Mouse (Mus musculus) embryonic fibroblast, embryonic 13.5 days (primary cell): ENCODE results near the gene Trrap. TPM values are rescaled to one million over a fixed set of nuclear protein-coding genes. Genes with fewer than 3 reads are reported as not detected.

ENCODE experiments used
- H3K27ac ChIP-seq: 2 replicates; pipeline ENCODE4 v1.5.1; 2012; ENCODE audit warnings: low read length, control low read depth, inconsistent platforms; ENCODE audit not compliant: insufficient read depth
- H3K4me1 ChIP-seq: 2 replicates; pipeline ENCODE4 v1.6.1; 2011; ENCODE audit warnings: low read length; ENCODE audit not compliant: control insufficient read depth, insufficient read depth
- H3K4me3 ChIP-seq: 2 replicates; pipeline ENCODE4 v1.5.1; 2011; ENCODE audit warnings: mild to moderate bottlenecking, control low read depth, low read length; ENCODE audit not compliant: insufficient read depth
- CTCF ChIP-seq: IDR thresholded peaks from 2 replicates; pipeline ENCODE4 v1.5.1; 2011; ENCODE audit warnings: mild to moderate bottlenecking, control low read depth, low read length, moderate library complexity, borderline replicate concordance; ENCODE audit not compliant: insufficient read depth
- POLR2A ChIP-seq: IDR thresholded peaks from 2 replicates; pipeline ENCODE4 v1.6.1; 2011; ENCODE audit warnings: low read depth, mild to moderate bottlenecking, control low read depth, low read length, moderate library complexity
- polyA plus RNA-seq: library from polyadenylated mRNA; stranded (reverse); fragments of >200 nt; gene quantifications from 2 replicates; pipeline ENCODE4 v1.2.4, GENCODE M21; 2011; ENCODE audit warnings: low read depth; ENCODE audit not compliant: missing spikeins, insufficient read length

Gene Trrap
- polyA plus RNA-seq, 1 experiment = 88.3 TPM

GRCm38 (mm10) chr5:144828365-144829102, 61.0 kb downstream of the Trrap start:
- TF ChIP-seq CTCF (no peak), POLR2A (no peak)
- no peak overlapping the region for H3K27ac ChIP-seq
- H3K4me1 ChIP-seq = no peaks in the 10 kb centered on the region
- H3K4me3 ChIP-seq = no peak overlapping the region

- TF ChIP-seq POLR2A = no peak
- TF ChIP-seq CTCF = no peak
- no peak overlapping the region for H3K4me3 ChIP-seq
- no peaks in the 10 kb centered on the region for H3K4me1 ChIP-seq
- H3K27ac ChIP-seq = no peak overlapping the region
Observed at GRCm38 (mm10) chr5:144829631-144830030, 62.1 kb downstream of the Trrap start.

GRCm38 (mm10) chr5:144831840-144832469, 64.4 kb downstream of the Trrap start:
- TF ChIP-seq CTCF (no peak), POLR2A (no peak)
- Histone ChIP-seq H3K4me3 (no peak overlapping the region), H3K4me1 (no peaks in the 10 kb centered on the region), H3K27ac (no peak overlapping the region)

GRCm38 (mm10) chr5:144836100-144836499, 68.6 kb downstream of the Trrap start:
- no peaks in the 10 kb centered on the region for H3K4me1 ChIP-seq
- no peak overlapping the region for H3K4me3 ChIP-seq
- TF ChIP-seq POLR2A (no peak), CTCF (no peak)
- H3K27ac ChIP-seq = no peak overlapping the region

GRCm38 (mm10) chr5:144845352-144845751, 77.8 kb downstream of the Trrap start:
- Histone ChIP-seq H3K4me1 (no peaks in the 10 kb centered on the region), H3K4me3 (no peak overlapping the region), H3K27ac (no peak overlapping the region)
- no peak for TF ChIP-seq CTCF
- no peak for TF ChIP-seq POLR2A

GRCm38 (mm10) chr5:144848735-144849134, 81.2 kb downstream of the Trrap start:
- Histone ChIP-seq H3K4me3 (no peak overlapping the region), H3K4me1 (no peaks in the 10 kb centered on the region), H3K27ac (no peak overlapping the region)
- TF ChIP-seq CTCF (no peak), POLR2A (no peak)

- TF ChIP-seq POLR2A (no peak), CTCF (no peak)
Observed at GRCm38 (mm10) chr5:144849932-144850331, 82.4 kb downstream of the Trrap start.

GRCm38 (mm10) chr5:144851820-144852219, 84.3 kb downstream of the Trrap start:
- H3K4me3 ChIP-seq = no peak overlapping the region
- TF ChIP-seq POLR2A (no peak), CTCF (no peak)
- H3K4me1 ChIP-seq = no peaks in the 10 kb centered on the region
- no peak overlapping the region for H3K27ac ChIP-seq

More at GRCm38 (mm10) chr5:144849932-144850331, 82.4 kb downstream of the Trrap start:
- H3K4me1 ChIP-seq = no peaks in the 10 kb centered on the region
- no peak overlapping the region for H3K27ac ChIP-seq
- H3K4me3 ChIP-seq = no peak overlapping the region

GRCm38 (mm10) chr5:144853931-144854330, 86.4 kb downstream of the Trrap start:
- TF ChIP-seq CTCF = no peak
- TF ChIP-seq POLR2A = no peak
- Histone ChIP-seq H3K4me3 (no peak overlapping the region), H3K4me1 (no peaks in the 10 kb centered on the region), H3K27ac (no peak overlapping the region)

GRCm38 (mm10) chr5:144855936-144856335, 88.4 kb downstream of the Trrap start:
- H3K4me3 ChIP-seq = no peak overlapping the region
- TF ChIP-seq CTCF (no peak), POLR2A (no peak)
- no peak overlapping the region for H3K27ac ChIP-seq
- no peaks in the 10 kb centered on the region for H3K4me1 ChIP-seq
